Mouse (Mus musculus) bone marrow macrophage, adult 2 months (primary cell): Measurements from ENCODE around the gene Rapgef2. TPM values are rescaled to one million over a fixed set of nuclear protein-coding genes. Genes with fewer than 3 reads are reported as not detected.

ENCODE experiments used
- H3K27ac ChIP-seq: 2 replicates; pipeline ENCODE4 v1.5.1; 2012; ENCODE audit warnings: low read depth, low read length; ENCODE audit not compliant: insufficient read depth
- H3K4me1 ChIP-seq: 2 replicates; pipeline ENCODE4 v1.6.1; 2012; ENCODE audit warnings: low read length; ENCODE audit not compliant: control insufficient read depth, insufficient read depth
- H3K4me3 ChIP-seq: 2 replicates; pipeline ENCODE4 v1.5.1; 2012; ENCODE audit warnings: mild to moderate bottlenecking, low read length, moderate library complexity; ENCODE audit not compliant: insufficient read depth
- CTCF ChIP-seq: IDR thresholded peaks from 2 replicates; pipeline ENCODE4 v1.5.1; 2012; ENCODE audit warnings: low read depth, mild to moderate bottlenecking, low read length, moderate library complexity
- POLR2A ChIP-seq: IDR thresholded peaks from 2 replicates; pipeline ENCODE4 v1.6.1; 2012; ENCODE audit warnings: mild to moderate bottlenecking, low read depth, low read length, borderline replicate concordance
- polyA plus RNA-seq: library from polyadenylated mRNA; stranded (reverse); fragments of >200 nt; gene quantifications from 2 replicates; pipeline ENCODE4 v1.2.4, GENCODE M21; 2012; ENCODE audit not compliant: missing spikeins, insufficient read depth, insufficient read length

Gene Rapgef2
- polyA plus RNA-seq, 1 experiment, result 13.3 TPM

DNA sequence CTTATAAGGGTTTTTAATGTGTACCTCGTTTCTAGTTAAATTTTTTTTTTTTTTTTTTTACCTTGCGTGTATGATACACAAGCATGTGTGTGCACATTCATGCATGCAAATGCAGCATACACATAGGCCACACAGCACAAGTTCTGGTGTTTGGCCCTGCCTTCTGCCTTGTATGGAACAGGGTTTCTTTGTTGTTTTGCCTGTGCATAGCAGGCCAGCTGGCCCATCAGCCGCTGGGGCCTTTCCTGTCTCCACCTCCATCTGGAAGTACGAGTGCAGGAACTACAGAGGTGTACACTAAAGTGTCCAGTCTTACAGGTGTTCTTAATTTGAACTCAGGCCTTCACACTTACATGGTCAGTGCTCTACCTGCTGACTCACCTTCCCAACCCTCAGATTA lies 80.3 kb downstream of the Rapgef2 start:
- H3K4me1 ChIP-seq, result peaks cover 2% of the 10 kb centered on the region; the same call in 1 of the 2 replicates
- H3K27ac ChIP-seq, result no peak overlapping the region
- no peak overlapping the region for H3K4me3 ChIP-seq
- TF ChIP-seq CTCF (no peak), POLR2A (no peak)

GRCm38 (mm10) chr3:79205112-79205511 lies 81.2 kb downstream of the Rapgef2 start:
- Histone ChIP-seq H3K27ac (no peak overlapping the region), H3K4me1 (no peaks in the 10 kb centered on the region), H3K4me3 (no peak overlapping the region)
- no peak for TF ChIP-seq CTCF
- TF ChIP-seq POLR2A, result no peak

- Histone ChIP-seq H3K4me3 (no peak overlapping the region), H3K4me1 (no peaks in the 10 kb centered on the region), H3K27ac (no peak overlapping the region)
- TF ChIP-seq POLR2A (no peak), CTCF (no peak)
Observed at GRCm38 (mm10) chr3:79204261-79204660, 82.1 kb downstream of the Rapgef2 start.

DNA sequence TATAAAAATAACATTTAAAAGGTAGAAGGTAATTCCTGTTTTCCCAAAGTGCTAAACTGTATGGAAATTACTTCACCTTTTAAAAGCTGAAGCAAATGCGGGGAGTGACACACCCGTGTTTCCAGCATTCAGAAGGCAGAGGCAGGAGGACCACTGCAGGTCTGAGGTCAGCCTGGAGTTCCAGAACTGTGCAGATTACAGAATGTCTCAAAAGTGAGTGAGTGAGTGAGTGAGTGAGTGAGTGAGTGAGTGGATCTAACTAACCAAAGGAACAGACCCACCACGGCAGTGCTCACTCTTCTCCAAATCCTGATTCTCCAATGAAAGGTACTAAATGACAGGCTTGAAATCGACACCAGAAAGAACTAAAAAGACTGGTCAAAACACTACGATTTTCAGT lies 82.5 kb downstream of the Rapgef2 start:
- Histone ChIP-seq H3K4me3 (no peak overlapping the region), H3K27ac (no peak overlapping the region), H3K4me1 (no peaks in the 10 kb centered on the region)
- TF ChIP-seq POLR2A (no peak), CTCF (no peak)

DNA sequence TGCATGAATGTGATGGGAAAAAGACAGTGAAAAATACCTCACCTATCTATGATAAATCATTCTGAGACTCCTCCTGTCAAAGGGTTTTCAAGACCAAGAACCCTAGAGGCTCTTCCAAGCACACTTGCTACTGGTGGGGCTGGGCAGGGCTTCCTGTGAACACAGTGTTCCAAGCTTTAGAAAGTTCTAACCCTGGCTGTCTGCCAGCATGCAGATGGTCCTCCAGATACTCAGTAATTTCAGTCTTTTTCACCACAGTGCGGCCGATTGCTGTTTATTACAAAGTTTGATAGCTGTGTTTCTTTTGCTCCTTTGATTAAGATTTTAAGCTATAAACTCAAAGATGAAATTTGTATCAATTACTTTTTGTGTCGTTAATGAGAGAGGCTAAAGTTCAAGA lies 83.1 kb downstream of the Rapgef2 start:
- Histone ChIP-seq H3K4me1 (no peaks in the 10 kb centered on the region), H3K4me3 (no peak overlapping the region), H3K27ac (no peak overlapping the region)
- TF ChIP-seq POLR2A (no peak), CTCF (no peak)

- no peaks in the 10 kb centered on the region for H3K4me1 ChIP-seq
- H3K27ac ChIP-seq, result no peak overlapping the region
- TF ChIP-seq POLR2A (no peak), CTCF (peak; percentile 63)
- H3K4me3 ChIP-seq, result no peak overlapping the region
Observed at GRCm38 (mm10) chr3:79202275-79203153, 83.8 kb downstream of the Rapgef2 start.

DNA sequence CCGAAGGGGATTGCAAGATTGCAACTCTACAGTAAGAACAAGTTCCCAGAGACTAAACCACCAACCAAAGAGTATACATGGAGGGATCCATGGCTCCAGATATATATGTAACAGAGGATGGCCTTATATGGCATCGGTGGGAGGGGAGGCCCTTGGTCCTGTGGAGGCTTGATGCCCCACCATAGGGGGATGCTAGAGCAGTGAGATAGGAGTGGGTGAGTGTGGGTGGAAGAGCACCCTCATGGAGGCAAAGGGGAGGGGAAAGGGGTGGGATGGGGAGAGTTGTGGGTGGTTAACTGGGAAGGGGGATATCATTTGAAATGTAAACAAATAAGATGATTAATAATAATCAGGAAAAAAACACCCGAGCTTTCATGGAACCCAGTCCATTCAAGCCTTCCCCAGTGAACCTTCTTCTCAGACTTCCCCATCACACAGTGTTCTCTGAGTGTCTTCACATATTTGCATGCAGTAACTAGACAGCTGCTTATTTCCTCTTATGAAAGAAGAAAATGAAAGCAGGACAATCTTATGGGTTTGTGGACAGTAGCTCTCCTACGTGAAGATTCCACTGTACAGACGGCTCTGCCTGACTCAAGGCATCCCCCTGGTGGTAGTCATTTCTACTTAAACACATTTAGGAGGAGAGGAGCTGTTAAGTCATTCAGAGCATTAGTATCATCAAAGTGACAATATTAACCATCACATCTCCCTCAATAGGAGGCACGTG lies 89.4 kb downstream of the Rapgef2 start:
- TF ChIP-seq POLR2A (no peak), CTCF (no peak)
- Histone ChIP-seq H3K4me1 (peaks cover 27% of the 10 kb centered on the region), H3K4me3 (no peak overlapping the region), H3K27ac (no peak overlapping the region)

DNA sequence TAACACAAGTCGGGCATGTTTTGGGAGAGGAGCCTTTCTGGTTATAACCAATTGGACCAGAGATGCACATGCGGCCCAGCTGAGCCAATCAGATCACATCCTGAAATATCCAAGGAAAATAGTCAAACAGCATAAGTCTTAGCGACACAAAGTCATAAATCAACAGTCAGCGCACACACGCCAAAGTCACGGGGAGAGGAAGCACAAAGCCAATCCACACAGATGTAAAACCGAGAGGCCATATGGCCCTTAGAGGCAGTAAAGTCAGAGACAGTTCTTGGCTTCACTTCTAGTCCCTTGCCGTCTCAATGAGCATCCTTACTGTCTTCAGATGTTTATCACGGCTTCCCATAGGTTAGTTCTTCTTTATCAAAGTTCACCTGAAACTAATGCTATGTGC lies 91.0 kb downstream of the Rapgef2 start:
- no peak overlapping the region for H3K27ac ChIP-seq
- TF ChIP-seq POLR2A (no peak), CTCF (no peak)
- no peak overlapping the region for H3K4me3 ChIP-seq
- H3K4me1 ChIP-seq, result peaks cover 27% of the 10 kb centered on the region

GRCm38 (mm10) chr3:79194111-79194793 lies 92.1 kb downstream of the Rapgef2 start:
- no peak for TF ChIP-seq CTCF
- TF ChIP-seq POLR2A, result no peak
- peaks cover 27% of the 10 kb centered on the region for H3K4me1 ChIP-seq
- H3K27ac ChIP-seq, result no peak overlapping the region
- H3K4me3 ChIP-seq, result no peak overlapping the region
